Mouse (Mus musculus): ENCODE results near the gene Slc30a3.
"Not testable (repeated sequence)": the region's sequence is repeated elsewhere in the genome, so short reads cannot be mapped to it uniquely, and the experiment has no call there.

Slc30a3 gene

DNA sequence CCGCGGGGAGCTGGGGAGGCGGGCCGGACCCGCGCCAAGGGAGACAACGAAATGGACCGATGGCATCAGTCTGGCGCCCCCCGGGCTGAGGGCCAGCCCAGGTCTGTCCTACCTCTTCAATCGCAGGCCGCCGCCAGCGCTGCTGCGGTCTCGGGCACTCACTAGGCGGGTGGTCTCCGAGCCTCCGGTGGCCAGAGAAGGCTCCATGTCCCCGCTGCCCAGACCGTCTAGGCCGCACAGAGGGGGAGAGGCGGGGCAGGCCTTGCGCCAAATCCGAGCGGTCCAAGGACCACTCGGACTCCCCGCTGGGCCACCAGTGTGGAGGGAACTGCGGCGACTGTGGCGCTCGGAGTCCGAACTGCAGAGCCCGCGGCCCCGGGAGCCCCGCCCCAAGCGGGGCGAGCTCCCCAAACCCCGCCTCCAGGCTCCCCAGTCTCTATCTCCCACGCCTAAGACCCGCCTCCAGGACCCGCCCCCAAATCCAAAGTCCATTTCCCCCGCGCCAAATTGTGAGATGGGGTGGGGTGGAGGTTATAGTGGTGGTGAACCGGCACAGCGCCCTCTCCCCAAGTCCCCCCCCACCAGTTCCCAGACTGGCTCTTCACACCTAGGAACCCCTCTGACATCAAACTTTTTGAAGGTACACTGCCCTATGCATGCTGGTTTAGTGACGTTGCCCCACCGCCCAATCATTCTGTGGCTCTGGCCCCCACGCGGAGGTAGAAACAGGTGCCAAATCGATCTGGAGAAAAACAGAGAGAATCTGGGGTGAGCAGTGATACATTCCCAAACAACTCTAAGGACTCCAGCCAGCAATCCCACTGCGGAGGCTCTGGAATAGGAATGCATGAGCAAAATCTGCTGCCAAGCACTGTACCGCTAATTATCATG lies 14.6 kb downstream of the Slc30a3 start:
- DNase-seq (ENCODE audit: low spot score), result no peak

DNA sequence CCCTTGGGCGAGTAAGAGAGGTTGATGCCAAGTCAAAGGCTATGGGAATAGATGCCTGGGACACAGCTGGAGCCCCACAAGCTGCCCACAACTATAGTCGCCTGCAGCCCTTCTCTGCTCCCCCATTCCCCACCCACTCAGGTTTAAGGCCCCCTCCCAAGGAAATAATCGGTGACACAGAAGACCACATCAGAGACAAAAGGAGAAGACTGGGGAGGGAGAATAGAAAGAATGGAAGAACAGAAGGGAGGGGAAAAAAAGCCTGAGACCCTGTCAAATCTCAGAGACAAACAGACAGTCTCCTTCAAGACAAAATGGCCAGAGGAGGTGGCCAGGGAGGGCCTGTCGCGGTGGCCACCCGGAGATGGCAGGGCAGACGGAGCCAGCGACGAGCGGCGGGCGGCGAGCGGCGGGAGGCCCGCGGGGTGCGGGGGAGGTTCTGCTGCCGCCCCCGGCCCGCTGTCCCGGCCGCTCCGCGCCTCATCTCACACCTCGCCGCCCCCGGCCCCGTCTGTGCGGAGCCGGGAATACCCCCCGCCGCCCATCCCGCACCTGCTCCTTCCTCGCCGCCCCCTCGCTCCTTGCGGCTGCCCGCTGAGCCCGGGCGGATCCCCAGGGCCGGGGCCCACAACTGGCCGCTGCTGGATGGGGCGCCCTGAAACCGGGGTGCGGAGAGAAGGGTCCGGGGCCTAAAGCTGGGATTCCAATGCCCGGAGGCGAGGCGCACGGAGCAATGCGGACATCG lies 15.6 kb downstream of the Slc30a3 start:
- no peak for DNase-seq (ENCODE audit: low spot score)

DNA sequence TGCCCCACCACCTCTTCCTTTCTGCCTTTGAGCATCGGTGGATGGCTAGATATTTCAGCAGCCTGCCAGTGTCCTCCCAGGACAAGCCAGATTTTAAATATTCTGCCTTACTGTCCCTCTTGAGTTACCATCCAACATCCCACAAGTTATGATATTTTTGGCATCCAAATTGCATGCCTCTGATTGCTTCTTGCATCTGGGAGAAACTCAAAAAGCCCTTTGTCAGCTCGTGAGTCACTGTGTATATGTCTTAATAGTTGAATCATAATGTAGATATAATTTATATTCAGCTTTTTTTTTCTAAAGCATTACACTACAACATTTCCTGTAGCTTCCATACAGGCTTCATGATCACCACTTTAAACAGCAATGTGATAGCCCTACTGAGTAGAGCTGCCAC lies 20.9 kb downstream of the Slc30a3 start:
- no peak for DNase-seq (ENCODE audit: low spot score)

DNA sequence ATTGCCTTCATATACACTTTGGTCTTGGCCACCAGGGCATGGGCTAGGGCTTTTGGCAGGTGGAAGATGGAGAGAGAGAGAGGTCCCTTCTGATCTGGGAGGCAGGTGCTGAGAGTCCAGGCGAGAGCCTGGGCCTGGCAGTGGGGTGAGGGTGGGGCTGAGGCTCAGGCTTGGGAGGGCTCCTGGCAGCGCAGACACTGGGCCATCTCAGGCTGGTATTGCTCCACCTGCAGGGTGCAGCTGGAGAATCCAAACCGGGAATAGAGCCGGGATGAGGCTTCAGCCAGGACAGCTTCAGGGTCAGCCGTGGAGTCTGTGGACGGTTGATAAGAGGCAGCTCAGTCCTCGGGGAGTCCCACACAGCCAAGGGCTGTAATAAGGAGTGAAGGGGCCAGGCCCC lies 21.4 kb downstream of the Slc30a3 start:
- DNase-seq (ENCODE audit: low spot score), result no peak

DNA sequence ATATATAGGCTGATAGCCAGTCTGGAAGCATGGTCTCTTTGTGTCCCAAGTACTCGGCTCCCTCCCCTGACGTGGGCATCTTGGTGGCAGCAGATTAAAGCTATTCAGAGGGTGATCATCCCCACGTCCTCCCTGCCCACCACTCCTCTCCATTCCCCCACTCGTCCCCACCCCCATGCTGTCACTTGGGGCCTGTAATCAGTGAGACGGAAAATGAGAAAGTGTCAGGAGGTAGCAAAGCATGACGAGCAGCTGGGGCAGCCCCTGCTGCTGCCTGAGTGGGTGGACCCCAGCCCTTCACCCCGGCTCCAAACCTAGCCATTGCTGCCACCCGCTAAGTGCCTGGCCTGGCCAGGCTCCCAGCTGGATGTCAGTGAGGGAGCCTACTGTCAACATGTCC lies 24.1 kb downstream of the Slc30a3 start:
- no peak for DNase-seq (ENCODE audit: low spot score)

DNA sequence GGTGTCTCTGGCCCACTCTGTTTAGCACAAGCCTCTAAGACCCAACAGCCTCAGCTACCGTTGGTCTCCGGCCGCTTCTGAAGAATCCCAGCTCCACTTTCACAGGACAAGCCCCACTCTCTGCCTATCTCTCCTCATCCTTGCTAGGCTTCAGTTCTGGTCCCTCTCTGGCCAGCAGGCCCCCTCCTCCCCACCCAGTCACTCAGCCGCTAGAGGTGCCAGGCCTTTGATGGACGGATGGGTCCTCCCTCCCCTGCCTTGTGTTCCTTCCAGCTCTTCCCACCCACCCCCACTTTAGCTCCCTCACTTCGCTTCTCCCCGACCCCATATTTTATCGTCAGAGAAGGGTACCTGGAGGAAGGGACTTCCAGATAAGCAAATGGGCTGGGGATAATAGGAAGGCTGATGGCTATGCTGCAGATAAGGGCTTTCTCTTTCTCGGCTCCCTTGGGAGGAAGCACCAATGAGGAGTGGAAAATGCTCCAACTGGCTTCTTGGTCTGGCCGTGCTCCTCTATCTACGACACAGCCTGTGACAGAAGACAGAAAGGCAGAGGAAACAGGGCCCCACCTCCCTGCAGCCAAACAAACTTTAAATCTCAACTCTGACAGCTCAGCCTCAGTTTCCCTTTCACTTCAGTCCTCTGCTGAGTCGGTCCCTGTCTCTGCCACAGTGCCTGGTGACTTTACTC lies 25.0 kb downstream of the Slc30a3 start:
- no peak for DNase-seq (ENCODE audit: low spot score)

DNA sequence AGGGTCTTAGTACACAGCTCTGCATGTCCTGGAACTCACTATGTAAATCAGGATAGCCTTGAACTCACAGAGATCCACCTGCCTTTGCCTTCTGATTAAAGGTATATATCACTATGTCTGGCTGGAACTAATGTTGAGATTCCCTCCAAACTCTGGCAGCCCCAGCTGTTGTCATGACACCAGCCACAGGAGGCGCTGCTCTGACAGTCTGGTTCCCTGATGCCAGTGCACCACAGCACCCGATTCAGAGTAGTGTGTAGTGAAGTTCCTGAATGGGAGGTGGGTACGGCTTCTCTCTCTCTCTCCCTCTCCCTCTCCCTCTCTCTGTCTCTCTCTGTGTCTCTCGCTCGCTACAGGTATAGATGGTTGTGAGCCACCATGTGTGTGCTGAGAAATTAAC lies 25.7 kb downstream of the Slc30a3 start:
- DNase-seq (ENCODE audit: low spot score), result no peak

DNA sequence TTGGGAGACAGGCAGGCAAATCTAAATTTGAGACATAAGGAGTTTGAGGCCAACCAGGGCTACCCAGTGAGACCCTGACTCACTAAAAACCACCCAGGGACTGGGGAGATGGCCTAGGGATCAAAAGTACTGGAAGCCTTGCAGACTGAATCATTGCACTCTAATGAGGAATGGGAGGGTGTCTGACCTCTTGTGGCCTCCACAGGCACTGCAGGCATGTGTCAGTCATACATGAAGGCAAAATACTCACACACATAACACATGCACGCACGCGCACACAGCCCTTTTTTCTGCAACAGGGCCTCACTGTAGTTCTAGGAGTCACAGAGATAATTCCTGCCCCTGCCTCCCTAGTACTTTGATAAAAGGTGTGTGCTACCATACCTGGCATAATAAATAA lies 26.7 kb downstream of the Slc30a3 start:
- DNase-seq (ENCODE audit: low spot score), result no peak

DNA sequence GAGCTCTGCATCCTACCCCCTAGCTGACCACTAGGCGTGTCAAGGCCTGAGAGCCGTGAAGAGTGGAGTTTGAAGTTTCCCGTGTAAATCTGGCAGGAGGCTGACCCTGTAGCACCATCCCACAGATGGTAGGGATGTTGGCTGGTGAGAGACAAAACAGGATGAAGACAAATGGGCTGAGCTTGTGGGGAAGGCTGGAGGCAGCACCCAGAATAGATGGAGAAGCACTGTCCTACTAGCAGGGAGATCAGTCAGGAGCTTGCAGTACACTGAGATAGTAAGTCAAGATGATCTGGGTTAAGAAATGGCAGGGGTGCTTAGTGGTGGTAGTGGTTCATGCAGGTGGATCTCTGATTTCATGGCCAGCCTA lies 27.3 kb downstream of the Slc30a3 start:
- DNase-seq (ENCODE audit: low spot score), result no peak

DNA sequence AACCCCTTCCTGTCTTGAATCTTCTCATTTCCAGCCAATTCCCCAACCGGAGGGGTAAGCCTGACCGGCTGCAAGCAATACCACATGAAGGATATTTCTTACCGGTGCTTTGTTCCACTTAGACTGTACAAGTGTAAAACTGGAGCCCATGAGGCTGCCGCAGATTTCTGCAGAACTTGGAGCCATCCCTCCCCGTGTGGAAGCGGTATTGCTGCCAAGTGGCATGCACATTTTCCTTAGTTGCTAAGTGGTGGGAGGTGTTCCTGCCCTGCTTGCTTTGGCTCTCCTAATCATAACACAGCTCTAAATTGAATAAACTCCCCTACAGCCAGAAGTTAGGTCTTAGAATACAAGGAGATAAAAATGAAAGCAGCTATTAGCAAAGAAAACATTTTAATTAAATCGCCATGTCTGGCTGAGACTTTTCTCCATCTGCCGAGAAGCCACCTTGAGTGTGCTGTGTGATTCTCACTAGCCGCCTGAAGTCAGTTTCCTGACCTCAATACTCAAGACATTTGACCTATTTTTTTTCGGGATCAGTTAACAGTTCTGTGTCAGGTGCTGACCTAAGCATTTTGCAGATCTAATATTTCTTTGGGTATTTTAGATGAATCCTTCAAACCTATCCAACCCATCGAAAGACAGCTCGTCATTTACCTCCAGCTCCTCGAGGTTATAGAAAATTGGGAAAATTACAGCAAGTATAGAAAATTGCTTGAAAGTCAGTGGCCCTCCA lies 27.8 kb downstream of the Slc30a3 start:
- peak; percentile 45 for DNase-seq (ENCODE audit: low spot score)

DNA sequence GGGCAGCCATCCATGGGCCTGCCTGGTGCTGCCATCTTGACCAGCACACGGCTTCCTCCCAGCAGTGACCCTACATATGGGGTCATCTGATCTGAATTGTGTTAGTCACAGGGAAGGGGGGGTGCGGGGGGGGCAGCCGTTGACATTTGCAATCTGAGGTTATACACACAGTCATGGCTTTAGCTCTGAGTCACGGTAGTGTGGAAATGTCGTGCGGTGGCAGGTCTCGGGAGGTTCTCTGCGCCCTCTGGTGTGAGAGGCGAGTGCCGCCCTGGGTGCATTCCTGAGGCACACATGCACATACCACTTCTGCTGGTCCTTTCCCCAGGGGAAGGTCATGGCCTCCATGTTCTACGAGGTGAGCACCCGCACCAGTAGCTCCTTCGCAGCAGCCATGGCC lies 31.7 kb downstream of the Slc30a3 start:
- DNase-seq (ENCODE audit: low spot score), result no peak

DNA sequence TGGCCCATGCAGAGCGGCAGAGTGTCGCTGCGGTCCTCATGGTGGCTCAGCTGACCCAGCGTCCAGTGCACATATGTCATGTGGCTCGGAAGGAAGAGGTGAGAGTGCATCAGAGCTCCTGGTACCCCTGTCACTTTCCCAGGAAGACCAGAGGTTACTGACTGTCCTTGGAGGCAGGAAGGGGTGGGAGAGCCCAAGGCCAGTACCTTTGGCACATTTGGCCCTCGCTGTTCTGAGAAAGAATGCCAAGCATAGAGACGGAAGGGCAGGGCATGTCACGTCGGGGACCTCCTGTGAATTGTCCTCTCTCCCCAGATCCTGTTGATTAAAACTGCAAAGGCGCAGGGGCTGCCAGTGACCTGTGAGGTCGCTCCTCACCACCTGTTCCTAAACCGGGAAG lies 34.9 kb downstream of the Slc30a3 start:
- no peak for DNase-seq (ENCODE audit: low spot score)

DNA sequence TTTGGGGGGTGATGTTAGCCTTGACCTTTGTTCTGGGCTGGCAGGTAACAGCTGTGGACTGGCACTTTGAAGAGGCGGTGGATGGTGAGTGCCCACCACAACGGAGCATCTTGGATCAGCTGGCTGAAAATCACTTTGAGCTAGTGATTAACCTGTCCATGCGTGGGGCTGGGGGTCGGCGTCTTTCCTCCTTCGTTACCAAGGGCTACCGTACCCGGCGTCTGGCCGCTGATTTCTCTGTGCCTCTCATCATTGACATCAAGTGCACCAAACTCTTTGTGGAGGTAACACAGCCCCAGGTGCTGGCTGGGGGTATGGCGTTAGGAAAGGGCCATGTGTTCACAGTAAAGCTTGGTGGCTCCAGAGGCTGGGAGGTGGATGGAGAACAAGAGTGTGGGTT lies 36.2 kb downstream of the Slc30a3 start:
- no peak for DNase-seq (ENCODE audit: low spot score)

DNA sequence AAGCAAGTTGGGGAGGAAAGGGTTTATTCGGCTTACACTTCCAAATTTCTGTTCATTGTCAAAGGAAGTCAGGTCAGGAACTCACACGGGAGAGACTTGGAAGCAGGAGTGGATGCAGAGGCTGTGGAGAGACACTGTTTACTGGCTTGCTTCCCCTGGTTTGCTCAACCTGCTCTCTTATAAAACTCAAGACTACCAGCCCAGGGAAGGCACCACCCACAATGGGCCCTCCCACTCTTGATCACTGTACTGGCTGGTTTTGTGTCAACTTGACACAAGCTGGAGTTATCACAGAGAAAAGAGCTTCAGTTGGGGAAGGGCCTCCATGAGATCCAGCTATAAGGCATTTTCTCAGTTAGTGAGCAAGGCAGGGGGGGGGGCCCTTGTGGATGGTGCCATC lies 37.0 kb downstream of the Slc30a3 start:
- no peak for DNase-seq (ENCODE audit: low spot score)

DNA sequence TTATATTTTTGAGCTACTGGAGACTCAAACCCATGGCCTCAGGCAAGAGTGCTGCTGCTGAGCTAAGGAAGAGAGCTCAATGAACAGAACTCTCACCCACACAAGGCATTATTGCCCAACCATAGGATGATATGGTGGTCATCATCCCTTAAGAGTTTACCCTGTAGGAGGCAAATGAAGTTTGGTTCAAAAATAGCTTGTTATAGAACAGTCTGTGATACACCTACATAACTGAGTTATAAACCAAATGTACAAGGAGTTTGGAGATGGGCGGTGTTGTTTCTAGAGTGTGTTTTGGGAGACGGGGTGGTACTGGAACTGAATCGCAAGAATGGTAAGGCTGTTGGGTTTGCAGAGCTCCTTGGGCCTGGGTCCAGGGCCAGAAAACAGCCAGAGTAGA lies 38.2 kb downstream of the Slc30a3 start:
- no peak for DNase-seq (ENCODE audit: low spot score)

DNA sequence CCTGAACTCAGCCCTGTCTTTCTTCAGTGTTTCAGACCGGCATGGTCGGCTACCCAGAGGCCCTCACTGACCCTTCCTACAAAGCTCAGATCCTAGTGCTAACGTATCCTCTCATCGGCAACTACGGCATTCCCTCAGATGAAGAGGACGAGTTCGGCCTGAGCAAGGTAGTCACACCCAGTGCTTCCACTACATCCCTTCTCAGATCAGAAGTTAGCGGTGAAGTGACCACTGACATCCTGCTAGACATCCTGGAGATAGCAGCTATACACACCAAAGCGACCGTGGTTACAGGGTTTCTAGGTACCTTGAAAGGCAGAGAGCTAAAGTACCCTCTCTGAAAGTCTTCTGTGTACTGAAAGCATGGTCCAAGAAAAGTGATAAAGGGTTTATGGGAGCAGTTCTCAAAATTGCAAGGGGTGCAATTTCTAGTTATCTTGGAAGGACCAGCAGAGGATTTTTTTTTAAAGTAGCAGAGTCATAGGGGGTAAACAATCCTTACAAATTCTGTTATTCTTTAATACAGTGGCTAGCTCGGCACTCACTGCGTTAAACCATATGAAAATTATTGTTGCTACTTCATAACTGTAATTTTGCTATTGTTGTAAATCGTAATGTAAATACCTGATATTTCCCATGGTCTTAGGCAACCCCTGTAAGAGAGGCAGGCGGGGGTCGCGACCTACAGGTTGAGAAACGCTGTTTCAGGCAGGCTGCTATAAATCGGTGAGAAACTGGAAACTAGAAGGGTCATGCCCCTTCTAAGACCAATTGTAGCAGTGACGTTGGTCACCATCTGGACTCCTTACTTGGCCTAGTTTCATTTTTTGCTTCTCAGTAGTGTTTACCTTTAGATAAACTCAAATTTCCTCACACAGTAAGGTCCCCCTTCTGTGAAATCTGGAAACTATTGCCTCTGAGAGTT lies 52.6 kb downstream of the Slc30a3 start:
- peak; percentile 15 for DNase-seq (ENCODE audit: low spot score)

DNA sequence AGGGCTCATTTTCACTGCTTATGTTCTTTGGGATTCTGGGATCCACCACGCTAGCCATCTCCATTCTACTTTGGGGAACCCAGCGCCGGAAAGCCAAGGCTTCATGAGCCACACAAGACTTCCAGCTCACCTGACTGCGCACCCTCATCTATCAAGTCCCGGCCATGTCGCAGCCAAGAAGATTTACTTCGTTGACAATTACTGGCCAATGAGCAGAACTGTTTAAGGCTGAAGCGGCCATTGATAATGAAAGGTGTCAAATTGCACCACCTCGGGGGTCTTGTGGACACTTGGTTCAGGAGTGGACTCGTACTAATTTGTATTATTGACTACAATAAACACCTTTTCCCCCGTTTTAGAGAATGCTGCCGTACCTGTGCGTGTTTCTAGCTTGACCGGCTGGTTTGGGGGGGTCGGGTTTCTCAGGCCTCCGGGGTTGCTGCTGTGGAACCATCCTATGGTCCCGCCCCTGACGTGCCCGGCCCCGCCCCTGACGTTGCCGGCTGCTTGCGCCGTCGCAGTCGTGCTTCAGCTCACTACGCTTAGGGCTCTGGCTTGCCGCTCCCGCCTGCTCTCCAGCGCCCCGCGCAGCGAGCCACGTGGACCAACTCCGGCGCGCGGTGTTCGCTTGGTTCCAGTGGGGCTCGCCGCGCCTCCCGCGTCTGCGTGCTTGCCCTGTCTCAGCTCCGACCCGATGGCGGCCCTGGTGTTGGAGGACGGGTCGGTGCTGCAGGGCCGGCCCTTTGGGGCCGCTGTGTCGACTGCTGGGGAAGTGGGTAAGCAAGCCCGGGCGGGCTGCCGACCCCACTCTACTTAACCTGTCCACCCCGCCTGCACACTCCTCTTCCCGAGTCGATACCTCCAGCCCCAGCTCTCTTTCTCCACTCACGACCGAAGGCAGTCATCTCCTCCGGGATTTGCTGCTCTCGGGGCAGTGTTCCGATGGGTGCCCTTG lies 53.5 kb downstream of the Slc30a3 start, which contains the start of gene Cad:
TSS of gene Cad (plus strand) at position 520 of the 955 bp plus-strand sequence.
- DNase-seq (ENCODE audit: low spot score), result peak; percentile 92

DNA sequence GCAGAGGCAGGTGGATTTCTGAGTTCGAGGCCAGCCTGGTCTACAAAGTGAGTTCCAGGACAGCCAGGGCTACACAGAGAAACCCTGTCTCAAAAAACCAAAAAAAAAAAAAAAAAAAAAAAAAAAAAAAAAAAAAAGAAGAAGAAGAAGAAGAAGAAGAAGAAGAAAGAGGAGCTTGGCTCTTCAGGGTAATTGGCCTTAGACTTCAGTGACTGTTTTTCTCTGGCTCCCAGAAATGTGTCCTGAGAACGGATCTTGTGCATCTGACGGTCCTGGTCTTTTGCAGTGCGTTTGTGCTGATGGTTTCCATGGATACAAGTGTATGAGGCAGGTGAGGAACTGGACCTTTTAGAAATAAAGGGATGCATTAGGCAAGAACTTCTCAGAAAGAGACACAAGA lies 54.3 kb downstream of the Slc30a3 start:
- DNase-seq (ENCODE audit: low spot score), result not testable (repeated sequence)

DNA sequence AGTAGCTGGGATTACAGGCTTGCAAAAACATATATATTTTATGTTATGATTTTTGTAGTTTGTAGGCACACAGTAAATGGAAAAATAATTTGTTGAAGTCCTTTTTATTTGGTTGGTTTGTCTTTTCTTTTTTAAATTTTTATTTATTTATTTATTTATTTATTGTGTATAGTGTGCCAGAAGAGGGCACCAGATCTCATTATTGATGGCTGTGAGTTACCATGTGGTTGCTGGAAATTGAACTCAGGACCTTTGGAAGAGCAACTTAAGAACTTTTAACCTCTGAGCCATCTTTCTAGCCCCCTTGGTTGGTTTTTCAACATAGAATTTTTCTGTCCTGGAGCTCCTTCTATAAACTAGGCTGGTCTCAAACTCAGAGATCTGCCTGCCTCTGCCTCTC lies 57.6 kb downstream of the Slc30a3 start:
- no peak for DNase-seq (ENCODE audit: low spot score)
